Mouse (Mus musculus): ENCODE results near the gene Sprr2d.

Sprr2d gene

GRCm38 (mm10) chr3:92338840-92339239 lies at the start of gene Sprr2d:
Gene Sprr2d, plus strand, starts transcription at chr3:92339140.
- DNase-seq (ENCODE audit: low spot score): no peak

GRCm38 (mm10) chr3:92307406-92307805 lies 31.5 kb upstream of the Sprr2d start:
- no peak for DNase-seq (ENCODE audit: low spot score)

GRCm38 (mm10) chr3:92316320-92316719 lies 22.6 kb upstream of the Sprr2d start, which contains the start of gene Sprr2b:
Gene Sprr2b, plus strand, starts transcription at chr3:92316620.
- DNase-seq (ENCODE audit: low spot score): no peak

DNA sequence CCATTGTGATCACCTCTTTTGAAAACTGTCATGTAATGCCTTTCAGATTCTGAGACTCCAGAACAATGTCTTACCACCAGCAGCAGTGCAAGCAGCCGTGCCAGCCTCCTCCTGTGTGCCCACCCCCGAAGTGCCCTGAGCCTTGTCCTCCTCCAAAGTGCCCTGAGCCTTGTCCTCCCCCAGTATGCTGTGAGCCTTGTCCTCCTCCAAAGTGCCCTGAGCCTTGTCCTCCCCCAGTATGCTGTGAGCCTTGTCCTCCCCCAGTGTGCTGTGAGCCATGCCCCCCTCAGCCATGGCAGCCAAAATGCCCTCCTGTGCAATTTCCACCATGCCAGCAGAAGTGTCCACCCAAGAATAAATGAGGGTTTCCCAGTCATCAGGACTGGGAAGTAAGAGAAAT lies 21.6 kb upstream of the Sprr2d start:
- DNase-seq (ENCODE audit: low spot score): no peak

GRCm38 (mm10) chr3:92336278-92336677 lies 2.7 kb upstream of the Sprr2d start:
- DNase-seq (ENCODE audit: low spot score): no peak

GRCm38 (mm10) chr3:92351843-92352242 lies 12.9 kb downstream of the Sprr2d start, which contains the start of gene Sprr2e:
Gene Sprr2e, plus strand, starts transcription at chr3:92352143.
- no peak for DNase-seq (ENCODE audit: low spot score)

- no peak for DNase-seq (ENCODE audit: low spot score)
Measured at GRCm38 (mm10) chr3:92361619-92362018, 22.7 kb downstream of the Sprr2d start.

- DNase-seq (ENCODE audit: low spot score): no peak
Measured at GRCm38 (mm10) chr3:92364887-92365286, 25.9 kb downstream of the Sprr2d start, which contains the start of gene Sprr2f. Gene Sprr2f, plus strand, starts transcription at chr3:92365187.

GRCm38 (mm10) chr3:92373613-92374012 lies 34.7 kb downstream of the Sprr2d start:
- no peak for DNase-seq (ENCODE audit: low spot score)

DNA sequence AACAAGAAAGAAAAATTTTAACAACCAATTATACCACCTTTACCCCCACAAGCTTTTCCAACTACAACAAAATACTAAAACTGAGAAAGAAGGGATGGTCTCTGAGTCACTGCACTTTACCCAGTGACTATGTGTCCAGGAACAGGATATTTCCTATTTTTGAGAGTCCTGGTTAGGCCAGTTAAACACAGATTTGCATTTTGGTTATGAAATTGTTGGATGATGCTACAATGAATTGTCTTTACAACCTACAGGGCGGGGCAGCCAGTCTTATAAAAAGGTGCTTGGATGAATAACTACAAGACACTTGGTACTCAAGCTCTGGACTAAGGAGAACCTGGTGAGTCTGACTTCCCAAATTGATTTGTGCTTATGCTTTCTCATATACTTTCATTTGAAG lies 46.4 kb downstream of the Sprr2d start, which contains the start of gene Sprr2h:
Gene Sprr2h, plus strand, starts transcription at position 301 of the 400 bp plus-strand sequence.
- DNase-seq (ENCODE audit: low spot score): no peak
